Mouse (Mus musculus) cortical plate, adult 2 months (tissue): ENCODE data around the gene Frmd4b. TPM values are rescaled to one million over a fixed set of nuclear protein-coding genes. Genes with fewer than 3 reads are reported as not detected.

ENCODE experiments used
- H3K27ac ChIP-seq: fragments of 200-500 bp; 2 replicates; pipeline ENCODE4 v1.5.1; 2012; ENCODE audit warnings: low read length, control low read depth, inconsistent platforms; ENCODE audit not compliant: insufficient read depth
- H3K4me1 ChIP-seq: fragments of 200-500 bp; 2 replicates; pipeline ENCODE4 v1.6.1; 2011; ENCODE audit warnings: low read length; ENCODE audit not compliant: control insufficient read depth, insufficient read depth
- H3K4me3 ChIP-seq: fragments of 200-500 bp; 2 replicates; pipeline ENCODE4 v1.5.1; 2011; ENCODE audit warnings: mild to moderate bottlenecking, low read length, control low read depth; ENCODE audit not compliant: insufficient read depth
- CTCF ChIP-seq: fragments of 200-500 bp; IDR thresholded peaks from 2 replicates; pipeline ENCODE4 v1.5.1; 2011; ENCODE audit warnings: mild to moderate bottlenecking, control low read depth, low read length; ENCODE audit not compliant: insufficient read depth; ENCODE audit errors: extremely low read depth
- POLR2A ChIP-seq: fragments of 200-500 bp; IDR thresholded peaks from 2 replicates; pipeline ENCODE4 v1.6.1; 2011; ENCODE audit warnings: mild to moderate bottlenecking, low read length, control low read depth; ENCODE audit not compliant: insufficient read depth; ENCODE audit errors: extremely low read depth
- polyA plus RNA-seq: library from polyadenylated mRNA; depleted of rRNA; stranded (reverse); fragments of >200 nt; gene quantifications from 2 replicates; pipeline ENCODE4 v1.2.3, GENCODE M21; 2012

Frmd4b gene
- polyA plus RNA-seq, 1 experiment = 17.1 TPM

DNA sequence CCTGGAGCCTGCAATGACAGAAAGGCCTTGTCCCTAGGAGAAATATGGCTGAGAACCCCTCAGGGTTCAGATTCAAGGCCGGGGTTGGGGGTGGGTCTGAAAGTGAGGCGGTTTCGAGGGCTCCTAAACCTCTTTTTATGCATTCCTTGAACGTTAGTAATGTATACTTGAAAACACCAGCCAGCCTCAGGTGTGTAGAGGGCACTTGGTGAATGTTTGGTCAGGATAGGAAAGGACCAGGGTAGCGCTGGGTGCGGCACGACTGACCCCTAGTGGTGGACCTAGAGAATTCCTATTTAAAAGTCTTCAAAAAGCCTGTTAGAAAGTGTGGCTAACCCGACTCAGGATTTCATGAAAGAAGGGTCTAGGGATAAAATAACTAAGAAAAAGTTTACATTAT, 91.2 kb downstream of the Frmd4b start:
- Histone ChIP-seq H3K4me3 (no peak overlapping the region), H3K4me1 (no peaks in the 10 kb centered on the region), H3K27ac (no peak overlapping the region)
- no peak for TF ChIP-seq POLR2A
- TF ChIP-seq CTCF = peak; percentile 92

- Histone ChIP-seq H3K4me3 (no peak overlapping the region), H3K27ac (no peak overlapping the region), H3K4me1 (peaks cover 2% of the 10 kb centered on the region; the same call in 1 of the 2 replicates)
- TF ChIP-seq POLR2A (no peak), CTCF (peak; percentile 88)
Measured at GRCm38 (mm10) chr6:97523118-97523517, 94.2 kb downstream of the Frmd4b start.

DNA sequence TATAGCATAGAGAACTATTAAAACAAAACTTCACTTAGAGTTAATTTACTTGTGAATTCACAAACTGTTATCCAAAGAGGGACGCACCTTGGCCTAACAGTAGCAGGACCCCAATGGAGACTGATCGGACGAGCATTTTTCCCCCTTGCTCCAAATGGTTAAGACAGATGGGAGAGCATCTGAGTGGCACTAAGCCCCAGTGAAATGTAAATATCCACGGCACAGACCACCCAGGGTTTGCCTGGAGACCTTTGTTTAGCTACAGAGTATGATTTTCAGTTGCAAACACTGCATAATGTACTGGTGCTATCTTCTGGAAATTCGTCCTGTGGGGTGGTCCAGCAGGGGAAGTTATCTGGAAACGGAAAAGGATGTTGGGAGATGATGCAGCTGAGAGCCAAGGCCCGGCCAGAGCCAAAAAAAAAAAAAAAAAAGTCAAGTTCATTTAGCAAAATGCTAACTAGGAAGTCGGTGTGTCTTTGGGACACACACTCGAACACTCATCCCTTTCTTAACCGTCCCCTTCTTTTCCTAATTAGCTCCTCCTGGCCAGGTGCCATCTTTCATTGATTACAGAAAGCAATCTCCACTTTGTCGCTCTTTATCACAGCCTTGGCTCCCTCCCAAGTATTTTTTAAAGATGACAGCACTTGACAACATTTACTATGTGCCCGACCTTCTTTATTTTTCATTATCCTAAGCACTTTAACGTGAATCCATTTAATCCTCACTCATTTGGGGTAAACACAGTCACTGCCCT, 95.9 kb downstream of the Frmd4b start:
- Histone ChIP-seq H3K4me1 (peaks cover 2% of the 10 kb centered on the region; the same call in 1 of the 2 replicates), H3K4me3 (no peak overlapping the region), H3K27ac (no peak overlapping the region)
- no peak for TF ChIP-seq POLR2A
- TF ChIP-seq CTCF = no peak

- Histone ChIP-seq H3K4me3 (no peak overlapping the region), H3K27ac (no peak overlapping the region), H3K4me1 (peaks cover 2% of the 10 kb centered on the region; the same call in 1 of the 2 replicates)
- no peak for TF ChIP-seq POLR2A
- TF ChIP-seq CTCF = peak; percentile 19; the same call in 1 of the 2 replicates
Measured at GRCm38 (mm10) chr6:97520566-97520965, 96.8 kb downstream of the Frmd4b start.

GRCm38 (mm10) chr6:97519553-97519952, 97.8 kb downstream of the Frmd4b start:
- TF ChIP-seq CTCF = no peak

GRCm38 (mm10) chr6:97518467-97518866, 98.9 kb downstream of the Frmd4b start:
- no peak for TF ChIP-seq POLR2A
- TF ChIP-seq CTCF = no peak

More at GRCm38 (mm10) chr6:97519553-97519952, 97.8 kb downstream of the Frmd4b start:
- H3K27ac ChIP-seq = no peak overlapping the region
- peaks cover 2% of the 10 kb centered on the region; the same call in 1 of the 2 replicates for H3K4me1 ChIP-seq
- H3K4me3 ChIP-seq = no peak overlapping the region

GRCm38 (mm10) chr6:97517616-97518235, 99.6 kb downstream of the Frmd4b start:
- Histone ChIP-seq H3K4me3 (no peak overlapping the region), H3K4me1 (peaks cover 2% of the 10 kb centered on the region; the same call in 1 of the 2 replicates)
- TF ChIP-seq POLR2A (no peak), CTCF (no peak)

More at GRCm38 (mm10) chr6:97518467-97518866, 98.9 kb downstream of the Frmd4b start:
- Histone ChIP-seq H3K4me1 (peaks cover 2% of the 10 kb centered on the region; the same call in 1 of the 2 replicates), H3K27ac (no peak overlapping the region), H3K4me3 (no peak overlapping the region)

GRCm38 (mm10) chr6:97516941-97517340, 100.4 kb downstream of the Frmd4b start:
- TF ChIP-seq POLR2A = no peak
- Histone ChIP-seq H3K27ac (no peak overlapping the region), H3K4me1 (peaks cover 2% of the 10 kb centered on the region; the same call in 1 of the 2 replicates), H3K4me3 (no peak overlapping the region)

More at GRCm38 (mm10) chr6:97517616-97518235, 99.6 kb downstream of the Frmd4b start:
- H3K27ac ChIP-seq = no peak overlapping the region

GRCm38 (mm10) chr6:97510771-97511170, 106.6 kb downstream of the Frmd4b start:
- H3K4me3 ChIP-seq = no peak overlapping the region
- H3K4me1 ChIP-seq = no peaks in the 10 kb centered on the region
- H3K27ac ChIP-seq = no peak overlapping the region
- TF ChIP-seq CTCF (no peak), POLR2A (no peak)

DNA sequence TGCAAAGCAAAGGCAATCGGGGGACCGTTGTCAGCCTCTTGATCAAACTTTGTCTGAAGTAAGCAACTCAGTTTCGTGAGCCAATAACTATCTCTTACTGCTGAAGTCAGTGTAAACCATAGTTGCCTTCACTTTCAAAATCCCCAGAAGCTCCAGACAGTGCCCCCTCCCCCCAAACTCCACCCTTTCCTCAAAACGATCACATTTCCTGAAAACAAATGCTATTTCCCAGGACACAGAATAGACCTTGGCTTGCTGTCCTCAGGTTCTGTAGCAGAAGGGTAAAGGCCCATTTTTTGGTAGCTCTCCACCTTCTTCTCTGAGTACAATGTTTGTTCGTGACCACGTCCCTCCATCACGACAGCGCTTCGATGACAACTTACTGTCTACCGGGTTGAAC, 107.9 kb downstream of the Frmd4b start:
- no peak overlapping the region for H3K27ac ChIP-seq
- H3K4me3 ChIP-seq = no peak overlapping the region
- H3K4me1 ChIP-seq = no peaks in the 10 kb centered on the region
- TF ChIP-seq CTCF = no peak
- no peak for TF ChIP-seq POLR2A
